Mouse (Mus musculus): ENCODE data around the gene Rfc2.
A peak's percentile ranks its signal among the peaks of the same experiment; 100 is the strongest.

Gene Rfc2

DNA sequence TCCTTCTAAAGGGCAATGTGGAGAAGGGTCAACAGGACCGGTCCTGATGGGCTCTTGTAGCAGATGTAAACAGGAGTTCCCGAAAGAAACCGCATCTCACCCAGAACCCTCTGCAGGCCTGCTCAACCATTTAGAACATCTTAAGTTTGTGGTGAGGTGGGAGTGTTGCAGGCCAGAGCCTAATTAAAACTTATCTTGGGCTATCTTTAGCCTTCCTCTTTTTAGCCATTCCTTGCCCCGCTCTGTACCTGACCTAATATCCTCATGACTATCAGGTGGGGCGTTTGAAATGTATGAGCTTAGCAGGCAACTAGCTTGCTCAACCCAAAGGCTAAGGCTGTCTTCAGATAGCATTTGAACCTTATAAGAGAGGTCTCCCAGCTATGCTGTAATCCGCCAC is 15.5 kb upstream of the Rfc2 start:
- DNase-seq (ENCODE audit: low spot score) = no peak

DNA sequence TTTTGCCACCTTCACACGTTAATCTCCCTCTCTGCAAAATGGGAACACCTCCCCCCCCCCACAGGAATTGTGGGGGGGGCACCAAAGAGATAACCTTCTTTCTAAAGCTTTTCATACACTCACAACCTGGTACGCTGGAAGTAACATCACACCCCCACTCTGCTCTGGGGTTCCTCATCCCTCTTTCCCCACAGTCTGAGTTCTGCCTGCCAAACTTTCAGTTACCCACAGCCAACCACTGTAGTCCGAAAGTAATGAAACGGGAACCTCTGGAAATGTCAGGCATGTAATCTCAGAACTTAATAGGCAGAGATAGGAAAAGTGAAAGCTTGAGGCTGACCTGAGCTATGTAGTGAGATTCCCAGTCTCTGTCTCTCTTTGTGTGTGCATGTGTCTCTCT is 13.7 kb upstream of the Rfc2 start:
- no peak for DNase-seq (ENCODE audit: low spot score)

- no peak for DNase-seq (ENCODE audit: low spot score)
These were observed 13.1 kb upstream of the Rfc2 start for GRCm38 (mm10) chr5:134568030-134568429.

DNA sequence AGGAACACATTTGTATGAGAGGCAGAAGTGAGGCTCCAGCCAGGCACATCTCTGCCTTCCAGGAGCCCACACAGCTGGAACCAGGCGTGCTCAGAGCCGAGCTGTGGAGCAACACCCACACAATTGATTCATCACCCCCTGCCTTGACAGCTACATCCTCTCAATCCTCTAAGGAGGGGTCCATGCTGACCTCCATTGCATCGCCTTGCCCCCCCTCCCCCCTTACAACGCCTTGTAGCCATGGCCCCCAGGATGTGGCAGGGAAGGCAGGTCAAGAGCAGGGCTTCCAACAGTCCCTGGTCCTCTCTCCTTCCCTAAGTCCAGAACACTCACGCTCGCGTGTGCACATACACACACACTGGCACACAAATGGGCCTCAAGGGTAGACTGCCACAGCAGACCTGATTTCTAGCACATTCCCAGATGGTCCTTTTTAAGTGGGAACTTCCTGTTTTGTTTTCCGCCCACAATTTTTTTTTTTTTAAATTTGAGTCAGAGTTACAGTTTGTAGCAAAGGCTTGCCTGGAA is 12.1 kb upstream of the Rfc2 start:
- DNase-seq (ENCODE audit: low spot score) = no peak

DNA sequence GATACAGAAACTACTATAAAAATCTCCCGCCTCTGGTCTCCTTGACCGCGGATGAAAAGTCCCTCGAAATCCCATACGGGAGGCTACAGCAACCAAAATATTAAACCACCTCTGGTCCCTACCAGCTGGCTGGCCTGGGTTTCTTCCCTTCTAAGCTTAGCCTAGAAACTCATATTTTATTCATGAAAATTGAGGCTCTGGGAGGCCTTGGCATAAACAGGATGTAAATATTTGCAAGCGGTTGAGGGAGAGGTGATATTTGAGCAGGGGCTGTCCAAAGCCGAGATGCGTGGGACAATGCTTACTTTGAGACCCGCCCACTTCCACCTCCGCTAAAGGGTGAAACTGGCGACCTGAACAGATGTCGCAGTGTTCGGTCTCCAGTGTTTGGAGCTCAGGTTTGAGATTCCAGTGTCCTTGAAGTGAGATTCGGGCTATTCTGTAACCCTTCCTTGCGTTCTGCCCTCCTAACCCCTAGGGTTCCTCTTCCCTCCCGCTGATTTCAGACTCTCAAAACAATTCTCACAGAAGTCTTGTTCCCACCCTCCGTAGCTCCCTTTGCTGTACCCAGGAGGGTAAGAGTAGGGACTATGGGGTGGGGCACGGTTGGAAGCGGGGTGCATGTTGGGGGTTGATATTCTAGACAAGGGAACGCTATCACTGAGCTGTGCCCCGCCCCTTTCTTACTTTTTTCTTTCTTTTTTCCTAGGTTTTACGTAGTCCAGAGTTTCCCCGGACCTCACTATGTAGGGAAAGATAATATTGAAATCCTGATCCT is 9.2 kb upstream of the Rfc2 start:
- no peak for DNase-seq (ENCODE audit: low spot score)

DNA sequence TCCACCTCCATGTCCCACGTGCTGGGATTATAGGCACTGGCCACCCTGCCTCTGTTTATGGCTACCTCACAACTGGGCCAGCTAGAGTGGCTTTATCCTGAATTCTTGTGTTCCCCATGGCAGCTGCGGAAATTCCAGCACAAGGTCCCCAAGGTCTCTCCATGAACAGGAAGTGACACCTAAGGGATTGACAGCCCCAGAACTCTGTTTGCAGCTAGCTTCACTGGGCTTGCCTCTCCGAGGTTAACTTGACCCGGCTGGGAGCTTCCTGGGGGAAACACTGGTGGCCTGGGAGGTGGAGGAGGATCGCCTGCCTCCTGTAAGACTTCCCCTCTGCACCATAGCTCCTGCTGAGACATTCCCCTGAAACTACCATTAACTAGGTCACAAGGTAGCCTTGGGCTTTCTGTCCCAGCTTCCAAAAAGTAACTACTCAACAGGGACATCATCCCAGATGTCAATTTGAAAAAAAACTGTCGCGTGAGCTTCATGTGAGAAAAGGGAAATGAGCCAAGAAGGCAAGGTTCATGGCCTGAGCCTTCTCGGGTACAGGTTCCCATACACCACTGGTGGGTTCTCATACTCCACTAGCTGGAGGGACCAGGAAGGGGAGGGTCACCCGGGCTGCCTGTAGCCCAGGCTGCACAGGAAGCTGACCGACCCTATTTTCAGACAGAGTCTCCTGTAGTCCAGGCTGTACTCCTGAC is 8.5 kb upstream of the Rfc2 start:
- DNase-seq (ENCODE audit: low spot score) = no peak

DNA sequence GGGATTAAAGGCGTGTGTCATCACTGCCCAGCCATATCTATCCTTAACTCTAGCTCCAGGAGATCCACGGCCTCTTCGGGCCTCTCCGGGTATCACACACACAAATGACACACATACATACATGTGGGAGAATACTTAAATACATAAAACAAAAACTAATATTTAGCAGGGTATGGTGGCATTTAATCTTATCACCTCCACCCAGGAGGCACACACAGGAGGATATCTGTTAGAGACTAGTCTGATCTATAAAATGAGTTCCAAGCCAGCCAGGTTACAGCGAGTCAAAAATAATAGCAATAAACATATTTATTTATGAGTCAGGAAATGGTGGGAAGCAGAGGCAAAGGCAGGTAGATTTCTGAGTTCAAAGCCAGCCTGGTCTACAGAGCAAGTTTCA is 5.3 kb upstream of the Rfc2 start:
- no peak for DNase-seq (ENCODE audit: low spot score)

GRCm38 (mm10) chr5:134576517-134577220 is 4.5 kb upstream of the Rfc2 start:
- no peak for DNase-seq (ENCODE audit: low spot score)

GRCm38 (mm10) chr5:134577534-134577933 is 3.6 kb upstream of the Rfc2 start:
- no peak for DNase-seq (ENCODE audit: low spot score)

DNA sequence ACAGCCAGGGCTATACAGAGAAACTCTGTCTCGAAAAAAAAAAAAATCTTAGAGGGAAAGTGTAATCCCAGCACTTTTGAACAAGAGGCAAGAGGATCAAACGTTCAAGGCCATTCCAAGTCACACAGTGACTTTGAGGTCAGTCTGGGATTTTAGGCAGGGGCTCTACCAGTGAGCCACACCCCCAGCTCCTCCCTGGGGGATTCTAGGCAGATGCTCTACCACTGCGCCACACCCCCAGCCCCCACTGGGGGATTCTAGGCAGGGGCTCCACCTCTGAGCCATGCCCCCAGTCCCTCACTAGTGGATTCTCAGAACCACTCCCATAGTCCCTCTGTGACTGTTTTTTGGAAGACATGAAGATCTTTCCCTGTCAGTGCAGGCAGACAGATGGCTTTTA is 2.0 kb upstream of the Rfc2 start:
- DNase-seq (ENCODE audit: low spot score) = no peak

GRCm38 (mm10) chr5:134582221-134582907 is 1.2 kb downstream of the Rfc2 start:
- DNase-seq (ENCODE audit: low spot score) = peak; percentile 90

DNA sequence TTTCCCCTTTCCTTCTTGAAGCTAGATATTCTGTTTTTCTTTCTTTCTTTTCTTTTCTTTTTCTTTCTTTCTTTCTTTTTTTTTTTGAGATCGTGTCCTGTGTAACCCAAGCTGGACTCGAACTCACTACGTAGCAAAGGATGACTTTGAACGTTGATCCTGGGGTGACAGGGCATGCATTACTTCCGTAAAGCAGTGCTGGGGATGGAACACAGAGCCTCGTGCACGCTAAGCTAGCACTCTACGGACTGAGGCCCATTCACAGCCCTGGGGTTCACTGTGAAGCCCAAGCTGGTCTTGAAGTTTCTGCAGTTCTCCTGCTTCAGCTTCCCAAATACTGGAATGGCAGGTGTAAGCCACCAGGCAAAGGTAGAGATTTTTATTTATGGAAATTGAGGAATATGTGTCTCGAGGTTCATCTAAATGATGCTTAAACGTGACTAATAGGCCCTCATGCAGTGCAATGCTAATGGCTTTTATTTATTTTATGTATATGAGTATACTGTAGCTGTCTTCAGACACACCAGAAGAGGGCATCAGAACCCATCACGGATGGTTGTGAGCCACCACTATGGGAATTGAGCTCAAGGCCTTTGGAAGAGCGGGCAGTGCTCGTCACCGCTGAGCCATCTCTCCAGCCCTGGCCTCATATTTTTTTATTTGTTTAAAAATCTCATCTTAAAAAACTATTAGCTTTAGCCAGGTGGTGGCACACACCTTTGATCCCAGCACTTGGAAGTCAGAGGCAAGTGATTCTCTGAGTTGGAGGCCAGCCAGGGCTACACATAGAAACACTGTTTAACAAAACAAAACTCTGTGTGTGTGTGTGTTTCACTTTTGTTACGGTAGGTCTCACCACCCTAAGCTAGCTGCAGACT is 2.1 kb downstream of the Rfc2 start:
- no peak for DNase-seq (ENCODE audit: low spot score)

DNA sequence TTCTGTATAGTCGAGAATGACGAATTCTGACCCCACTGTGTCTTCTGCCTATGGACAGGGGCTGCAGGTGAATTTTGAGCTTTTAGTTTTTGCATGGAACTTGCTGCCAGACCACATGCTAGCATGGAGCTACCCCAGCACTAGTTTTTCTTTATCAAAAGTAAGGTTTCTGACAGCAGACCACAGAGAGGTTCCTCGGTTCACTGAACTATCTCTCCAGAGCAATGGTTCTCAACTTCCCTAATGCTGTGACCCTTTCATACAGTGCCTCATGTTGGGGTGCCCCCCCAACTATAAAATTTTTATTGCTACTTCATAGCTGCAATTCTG is 2.7 kb downstream of the Rfc2 start:
- no peak for DNase-seq (ENCODE audit: low spot score)

DNA sequence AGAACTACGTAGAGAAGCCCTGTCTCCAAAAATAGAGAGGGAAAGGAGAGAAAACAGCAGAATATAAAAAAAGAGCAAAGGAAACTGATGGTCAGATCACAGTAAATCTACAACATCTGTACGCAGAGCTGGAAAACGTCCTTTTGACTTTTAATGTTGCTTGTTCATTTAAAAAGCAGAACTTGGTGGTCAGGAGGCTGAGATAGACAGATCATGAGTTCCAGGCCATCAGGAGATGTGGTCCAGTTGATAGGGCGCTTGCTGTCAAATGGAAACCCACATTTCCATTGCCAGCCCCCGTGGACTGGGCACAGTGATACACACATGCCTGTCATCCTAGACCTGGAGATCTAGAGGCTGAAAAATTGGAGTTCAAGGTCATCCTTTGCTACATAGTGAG is 3.6 kb downstream of the Rfc2 start:
- no peak for DNase-seq (ENCODE audit: low spot score)

DNA sequence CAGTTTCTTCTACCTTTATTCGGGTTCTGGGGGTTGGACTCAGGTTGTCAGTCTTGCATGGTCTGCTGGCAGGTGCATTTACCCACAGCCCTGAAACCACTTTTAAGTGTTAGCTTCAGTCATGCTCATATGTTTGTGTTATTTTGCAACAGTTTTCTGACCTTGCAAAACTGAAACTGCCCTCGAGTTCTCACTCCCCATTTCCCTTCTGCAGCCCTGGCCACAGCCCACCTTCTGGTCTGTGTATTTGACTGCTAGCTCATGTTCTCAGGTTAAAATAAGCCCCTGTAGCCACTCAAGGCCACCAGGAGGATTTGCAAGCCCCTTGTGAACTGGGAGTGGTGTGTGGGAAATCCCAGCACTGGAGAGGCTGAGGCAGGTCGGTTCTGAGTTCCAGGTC is 8.7 kb downstream of the Rfc2 start:
- no peak for DNase-seq (ENCODE audit: low spot score)

DNA sequence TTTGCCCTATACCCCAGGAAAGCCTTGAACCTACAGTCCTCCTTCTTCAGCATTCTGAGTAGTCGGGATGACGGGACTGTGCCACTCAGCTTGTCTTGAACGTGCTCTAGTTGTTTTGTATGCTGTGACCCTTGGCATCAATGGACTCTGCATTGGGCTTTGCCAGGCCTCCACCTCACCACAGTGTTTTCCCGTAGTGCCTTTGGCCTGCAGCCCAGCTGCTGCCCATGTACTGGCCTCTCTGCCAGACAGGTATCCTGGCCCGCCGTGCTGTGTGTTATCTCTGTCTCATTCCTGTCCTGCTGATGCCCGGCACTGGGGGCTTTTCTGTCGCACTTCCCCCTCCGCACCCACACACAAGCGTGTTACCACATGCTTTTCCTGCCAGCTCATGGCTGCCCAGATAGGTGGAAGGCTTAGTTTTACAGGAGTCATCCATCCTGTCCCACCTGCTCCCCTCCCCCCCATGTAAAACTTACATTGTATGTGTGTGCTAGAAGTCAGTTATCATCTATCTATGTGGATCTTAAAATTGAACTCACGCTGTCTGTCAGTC is 10.9 kb downstream of the Rfc2 start:
- no peak for DNase-seq (ENCODE audit: low spot score)

- no peak for DNase-seq (ENCODE audit: low spot score)
These were observed 11.9 kb downstream of the Rfc2 start for GRCm38 (mm10) chr5:134593093-134593492.

GRCm38 (mm10) chr5:134597711-134598110 is 16.5 kb downstream of the Rfc2 start:
- no peak for DNase-seq (ENCODE audit: low spot score)

- DNase-seq (ENCODE audit: low spot score) = no peak
These were observed 23.2 kb downstream of the Rfc2 start for GRCm38 (mm10) chr5:134604376-134604775.

DNA sequence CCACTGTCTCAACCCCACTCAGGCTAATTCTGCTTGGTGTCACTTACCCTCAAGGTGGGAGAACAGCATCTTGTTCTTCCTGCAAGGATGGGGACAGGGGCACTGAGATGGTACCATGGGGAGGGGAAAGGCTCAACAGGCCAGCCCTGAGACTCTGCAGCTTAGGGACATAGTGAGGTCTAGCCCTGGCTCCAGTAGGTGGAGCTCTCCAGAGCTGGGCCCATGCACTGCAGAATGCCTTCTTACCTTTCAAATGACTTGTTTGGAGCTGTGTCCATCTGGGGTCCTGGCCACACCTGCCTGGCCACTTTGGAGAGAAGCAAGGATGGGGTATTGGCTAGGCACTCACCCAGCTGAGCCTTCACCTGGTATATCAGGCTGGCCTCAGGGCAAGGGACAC is 25.1 kb downstream of the Rfc2 start:
- no peak for DNase-seq (ENCODE audit: low spot score)

DNA sequence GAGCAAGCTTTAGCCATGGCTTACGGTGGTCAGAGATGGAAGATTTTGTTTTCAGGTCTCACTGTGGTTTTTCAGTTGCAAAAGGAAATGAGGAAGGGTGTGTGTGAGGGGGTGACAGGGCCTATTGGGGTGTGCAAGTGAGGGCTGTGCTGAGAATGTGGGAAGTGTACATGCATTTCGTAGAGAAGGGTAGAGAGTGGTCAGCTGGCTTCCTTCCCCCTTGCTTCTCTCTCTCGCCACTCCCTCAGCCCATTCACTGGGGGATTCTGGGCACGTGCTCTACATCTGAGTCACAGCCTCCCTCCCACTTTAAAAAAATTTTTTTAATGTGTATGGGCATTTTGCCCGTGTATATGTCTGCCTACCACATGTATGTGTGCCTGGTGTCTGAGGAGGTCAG is 26.0 kb downstream of the Rfc2 start:
- DNase-seq (ENCODE audit: low spot score) = no peak
